Mouse (Mus musculus) Muller cell, postnatal 12 days (primary cell): ENCODE measurements at regions not wholly inside any gene's neighbourhood (a gene's known extent, or its start where the extent isn't known, plus 50 kb on each side); places are given as distances from the start of the nearest gene placed in this dataset.

Experiments
- DNase-seq: peaks from one replicate; pipeline ENCODE4 v3.0.0-alpha.2; 2015; ENCODE audit errors: inconsistent ontology term

GRCm38 (mm10) chr10:91591398-91591811, 410.3 kb upstream of the Tmpo start:
- DNase-seq = peak; percentile 32

- no peak for DNase-seq
These were observed 402.1 kb upstream of the Tmpo start for GRCm38 (mm10) chr10:91583204-91583603.

GRCm38 (mm10) chr10:91580959-91581358, 399.8 kb upstream of the Tmpo start:
- DNase-seq = no peak

GRCm38 (mm10) chr10:91575323-91576064, 394.4 kb upstream of the Tmpo start:
- no peak for DNase-seq

- DNase-seq = no peak
These were observed 391.7 kb upstream of the Tmpo start for GRCm38 (mm10) chr10:91572796-91573195.

- DNase-seq = no peak
These were observed 387.9 kb upstream of the Tmpo start for GRCm38 (mm10) chr10:91569046-91569445.

GRCm38 (mm10) chr10:91566116-91566774, 385.1 kb upstream of the Tmpo start:
- peak; percentile 36 for DNase-seq

- no peak for DNase-seq
These were observed 378.2 kb upstream of the Tmpo start for GRCm38 (mm10) chr10:91559307-91559706.

- DNase-seq = no peak
These were observed 367.0 kb upstream of the Tmpo start for GRCm38 (mm10) chr10:91548071-91548470.

GRCm38 (mm10) chr10:91546140-91546539, 365.0 kb upstream of the Tmpo start:
- DNase-seq = peak; percentile 61

- no peak for DNase-seq
These were observed 364.3 kb upstream of the Tmpo start for GRCm38 (mm10) chr10:91545421-91545820.

GRCm38 (mm10) chr10:91543167-91543918, 362.2 kb upstream of the Tmpo start:
- no peak for DNase-seq

- DNase-seq = no peak
These were observed 361.1 kb upstream of the Tmpo start for GRCm38 (mm10) chr10:91542201-91542604.

- no peak for DNase-seq
These were observed 356.1 kb upstream of the Tmpo start for GRCm38 (mm10) chr10:91537241-91537640.

GRCm38 (mm10) chr10:91535392-91535791, 354.3 kb upstream of the Tmpo start:
- peak; percentile 27 for DNase-seq

GRCm38 (mm10) chr10:91528305-91528704, 347.2 kb upstream of the Tmpo start:
- DNase-seq = no peak

- DNase-seq = no peak
These were observed 340.1 kb upstream of the Tmpo start for GRCm38 (mm10) chr10:91521168-91521567.

- no peak for DNase-seq
These were observed 333.9 kb upstream of the Tmpo start for GRCm38 (mm10) chr10:91515021-91515371.

GRCm38 (mm10) chr10:91514163-91515020, 333.3 kb upstream of the Tmpo start:
- DNase-seq = peak; percentile 32

- no peak for DNase-seq
These were observed 325.9 kb upstream of the Tmpo start for GRCm38 (mm10) chr10:91507038-91507437.

- no peak for DNase-seq
These were observed 323.8 kb upstream of the Tmpo start for GRCm38 (mm10) chr10:91504891-91505290.

- no peak for DNase-seq
These were observed 317.4 kb upstream of the Tmpo start for GRCm38 (mm10) chr10:91498543-91498942.
